Mouse (Mus musculus): ENCODE data around the gene Zfyve1. TPM values are rescaled to one million over a fixed set of nuclear protein-coding genes. Genes with fewer than 3 reads are reported as not detected.
"Not testable (repeated sequence)": the region's sequence is repeated elsewhere in the genome, so short reads cannot be mapped to it uniquely, and the experiment has no call there.

The Zfyve1 gene
- polyA plus RNA-seq, 1 experiment from 2014 or later, result 31.9 TPM

DNA sequence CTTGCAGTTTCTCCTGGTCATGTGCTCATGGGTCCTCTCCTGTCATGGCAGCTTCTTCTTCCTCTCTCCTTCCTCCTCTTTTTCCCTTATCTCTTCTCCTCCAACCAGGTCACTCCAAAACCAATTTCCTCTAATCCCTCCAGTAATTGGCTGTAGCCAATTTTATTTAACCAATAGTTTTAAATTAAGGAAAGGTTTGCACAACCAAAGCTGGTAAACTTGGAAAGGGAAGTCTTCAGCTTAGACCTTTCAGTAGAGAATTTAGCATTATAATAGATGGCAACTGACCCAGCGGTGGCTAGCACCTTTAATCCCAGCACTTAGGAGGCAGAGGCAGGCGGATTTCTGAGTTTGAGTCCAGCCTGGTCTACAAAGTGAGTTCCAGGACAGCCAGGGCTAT is 9.4 kb upstream of the Zfyve1 start:
- not testable (repeated sequence) for H3K27me3 ChIP-seq; H3K36me3 ChIP-seq; H3K4me3 ChIP-seq; H3K4me1 ChIP-seq (replicated peaks); H3K9ac ChIP-seq; ATAC-seq (ENCODE audit: low FRiP score); H3K4me2 ChIP-seq; H3K27ac ChIP-seq; H3K9me3 ChIP-seq
- WGBS, result 96% methylated on average over 2 of the region's 2 CpGs

DNA sequence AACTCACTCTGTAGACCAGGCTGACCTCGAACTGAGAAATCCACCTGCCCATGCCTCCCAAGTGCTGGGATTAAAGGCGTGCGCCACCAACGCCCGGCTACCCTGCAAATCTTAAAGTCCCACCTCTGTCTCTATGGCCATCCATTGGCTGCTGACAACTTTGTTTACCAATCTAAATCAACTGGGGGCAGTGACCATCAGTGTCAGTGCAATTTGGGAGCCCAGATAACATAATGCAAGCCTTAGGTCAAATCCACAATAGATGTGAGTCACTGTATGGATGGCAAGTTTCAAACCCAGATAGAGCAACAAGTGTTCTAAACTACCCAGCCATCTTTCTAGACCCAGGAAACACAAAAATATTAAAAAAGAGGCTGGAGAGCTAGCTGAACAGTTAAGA is 5.3 kb upstream of the Zfyve1 start:
- WGBS, result 90% methylated on average over 5 of the region's 5 CpGs
- Histone ChIP-seq H3K9ac (no peak overlapping the region), H3K4me1 (replicated peaks) (no peaks in the 10 kb centered on the region), H3K4me3 (no peak overlapping the region), H3K27me3 (no peaks in the 10 kb centered on the region), H3K9me3 (no peaks in the 10 kb centered on the region), H3K27ac (no peak overlapping the region), H3K4me2 (no peak overlapping the region), H3K36me3 (no peaks in the 10 kb centered on the region)
- ATAC-seq (ENCODE audit: low FRiP score), result no peak

DNA sequence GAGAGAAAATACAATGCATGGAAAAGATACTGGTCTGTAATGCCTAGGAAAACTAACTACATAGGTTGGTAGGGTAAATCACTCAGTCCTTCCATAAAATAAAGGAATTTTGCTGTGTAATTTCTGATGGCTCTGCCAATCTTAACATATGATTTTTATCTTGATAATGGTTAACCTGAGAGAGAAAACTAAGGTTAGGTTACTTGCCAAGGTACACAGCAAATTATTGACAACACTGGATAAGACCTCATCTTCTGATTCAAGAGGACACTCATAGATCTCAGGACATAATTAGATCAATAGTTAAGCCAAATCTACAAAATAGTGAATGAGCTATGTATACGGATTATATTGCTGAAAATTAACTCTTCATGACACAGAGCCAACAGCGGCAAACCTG is 859 bp upstream of the Zfyve1 start:
- H3K4me2 ChIP-seq, result no peak overlapping the region
- peaks cover 21% of the 10 kb centered on the region for H3K36me3 ChIP-seq
- H3K27me3 ChIP-seq, result no peaks in the 10 kb centered on the region
- H3K9ac ChIP-seq, result no peak overlapping the region
- no peak overlapping the region for H3K4me3 ChIP-seq
- H3K4me1 ChIP-seq (replicated peaks), result peaks cover 33% of the 10 kb centered on the region
- H3K27ac ChIP-seq, result no peak overlapping the region
- WGBS, result 82% methylated on average over 2 of the region's 2 CpGs
- no peaks in the 10 kb centered on the region for H3K9me3 ChIP-seq
- no peak for ATAC-seq (ENCODE audit: low FRiP score)

DNA sequence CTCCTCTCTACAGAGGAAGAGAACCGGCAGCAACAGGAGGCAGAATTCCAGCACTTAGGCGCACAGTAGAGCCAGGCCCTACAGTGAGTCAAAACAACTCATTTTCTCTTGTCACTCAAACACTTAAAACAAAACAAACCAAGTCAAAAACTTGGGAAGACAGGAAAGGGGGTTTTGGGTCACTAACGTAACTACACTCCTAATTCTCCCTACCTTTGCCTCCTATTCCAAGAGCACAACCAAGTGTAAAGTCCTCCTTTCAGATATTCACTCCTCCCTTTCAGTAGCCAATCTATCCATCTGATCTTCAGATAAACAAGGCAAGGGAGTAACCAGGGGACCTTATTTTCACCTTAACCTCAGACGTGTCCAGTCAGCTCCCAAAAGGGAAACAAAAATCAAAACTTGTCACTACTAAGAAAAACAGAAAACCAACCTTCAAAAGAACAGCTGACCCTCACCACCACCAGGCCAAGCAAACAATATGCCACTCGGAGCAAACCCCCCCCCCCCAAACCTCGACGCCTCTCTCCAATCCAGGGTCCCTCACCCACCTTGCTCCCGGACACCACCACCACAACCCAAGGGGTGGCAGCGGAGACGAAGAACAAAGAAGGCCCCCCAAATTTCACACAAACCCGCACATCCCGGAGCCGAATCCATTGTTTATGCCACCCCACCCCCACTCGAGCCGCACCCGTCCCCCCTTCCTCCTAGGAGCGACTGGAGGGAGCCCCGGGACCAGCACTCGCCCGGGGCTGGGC is 649 bp downstream of the Zfyve1 start:
- peak overlapping the region; percentile 97 for H3K27ac ChIP-seq
- ATAC-seq (ENCODE audit: low FRiP score), result no peak; the same call in none of the 2 replicates
- peak overlapping the region; percentile 92 for H3K4me3 ChIP-seq
- H3K36me3 ChIP-seq, result peaks cover 35% of the 10 kb centered on the region
- H3K4me1 ChIP-seq (replicated peaks), result peaks cover 40% of the 10 kb centered on the region
- H3K27me3 ChIP-seq, result no peaks in the 10 kb centered on the region
- peak overlapping the region; percentile 76 for H3K4me2 ChIP-seq
- peak overlapping the region; percentile 96 for H3K9ac ChIP-seq
- 5% methylated on average over 20 of the region's 20 CpGs for WGBS
- H3K9me3 ChIP-seq, result no peaks in the 10 kb centered on the region

DNA sequence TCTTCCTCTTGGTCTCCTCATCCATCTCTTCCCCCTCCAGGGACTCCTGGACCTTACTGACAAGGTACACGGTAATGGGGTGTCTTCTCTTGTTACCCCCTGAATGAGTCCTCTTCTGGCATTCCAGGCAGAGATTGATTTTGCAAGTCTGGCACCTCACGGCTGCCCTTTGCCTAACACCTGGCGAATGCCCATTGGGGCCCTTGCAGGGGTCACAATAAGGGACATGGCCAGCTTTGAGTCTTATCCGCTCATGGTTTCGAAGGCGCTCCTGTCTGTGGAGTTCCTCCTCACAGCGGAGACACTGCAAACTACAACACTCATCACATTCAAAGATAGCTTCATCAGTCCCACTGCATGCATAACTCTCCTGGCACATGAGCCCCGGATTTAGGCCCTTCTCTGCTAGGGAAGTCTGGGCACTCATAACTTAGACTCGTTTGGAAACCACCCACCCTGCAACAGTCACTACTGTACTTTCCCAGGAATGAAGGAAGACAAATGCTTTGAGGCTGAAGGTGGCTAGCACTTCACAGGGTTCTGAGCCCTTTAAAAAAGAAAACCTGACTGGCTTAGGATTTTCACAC is 2.5 kb downstream of the Zfyve1 start:
- ATAC-seq (ENCODE audit: low FRiP score), result no peak
- peaks cover 40% of the 10 kb centered on the region for H3K4me1 ChIP-seq (replicated peaks)
- 92% methylated on average over 9 of the region's 9 CpGs for WGBS

DNA sequence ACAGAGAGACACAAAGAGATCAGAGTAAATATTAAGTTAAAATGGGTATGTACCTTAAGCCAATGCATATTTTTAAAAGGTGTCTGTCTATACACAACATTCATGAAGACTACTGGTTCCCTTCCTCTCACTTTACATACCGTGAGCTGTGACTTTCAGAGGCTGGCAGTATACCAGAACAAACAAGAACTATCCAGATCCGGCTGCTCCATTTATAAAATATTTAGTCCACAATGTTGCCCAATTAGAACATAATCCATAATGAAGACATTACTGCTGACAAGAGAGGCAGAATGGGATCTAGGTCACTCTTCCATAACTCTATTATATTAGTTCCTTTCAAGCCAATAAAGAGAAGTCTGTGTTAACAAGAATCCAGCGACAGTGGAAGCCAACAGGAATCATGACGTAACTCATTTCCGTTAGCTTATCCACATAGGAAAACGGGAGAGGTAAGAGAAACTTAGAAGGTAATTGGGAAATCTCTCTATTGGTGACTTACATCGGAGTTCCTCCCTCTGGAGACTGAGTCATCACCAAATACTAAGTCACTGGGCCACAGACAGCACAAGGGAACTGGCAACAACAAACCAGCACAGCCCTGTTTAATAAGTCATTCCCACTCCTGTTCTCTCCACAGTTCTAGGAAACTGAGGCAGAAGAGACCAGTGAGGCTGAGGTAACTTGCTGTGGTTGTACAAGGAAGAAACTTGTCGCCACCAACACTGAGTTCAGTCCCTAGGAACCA is 5.1 kb downstream of the Zfyve1 start:
- no peak overlapping the region for H3K4me3 ChIP-seq
- H3K27me3 ChIP-seq, result no peaks in the 10 kb centered on the region
- no peak for ATAC-seq (ENCODE audit: low FRiP score)
- H3K9ac ChIP-seq, result no peak overlapping the region
- 95% methylated on average over 8 of the region's 8 CpGs for WGBS
- H3K9me3 ChIP-seq, result no peaks in the 10 kb centered on the region
- H3K36me3 ChIP-seq, result peaks cover 78% of the 10 kb centered on the region
- peaks cover 40% of the 10 kb centered on the region for H3K4me1 ChIP-seq (replicated peaks)
- H3K27ac ChIP-seq, result no peak overlapping the region
- H3K4me2 ChIP-seq, result no peak overlapping the region

More for the DNA sequence above, 2.5 kb downstream of the Zfyve1 start:
- no peak overlapping the region for H3K27ac ChIP-seq
- no peaks in the 10 kb centered on the region for H3K9me3 ChIP-seq
- peak overlapping the region; percentile 35; the same call in 1 of the 2 replicates for H3K9ac ChIP-seq
- peaks cover 52% of the 10 kb centered on the region for H3K36me3 ChIP-seq
- H3K4me3 ChIP-seq, result peak overlapping the region; percentile 92; the same call in 1 of the 2 replicates
- H3K27me3 ChIP-seq, result no peaks in the 10 kb centered on the region
- peak overlapping the region; percentile 76; the same call in 1 of the 2 replicates for H3K4me2 ChIP-seq

DNA sequence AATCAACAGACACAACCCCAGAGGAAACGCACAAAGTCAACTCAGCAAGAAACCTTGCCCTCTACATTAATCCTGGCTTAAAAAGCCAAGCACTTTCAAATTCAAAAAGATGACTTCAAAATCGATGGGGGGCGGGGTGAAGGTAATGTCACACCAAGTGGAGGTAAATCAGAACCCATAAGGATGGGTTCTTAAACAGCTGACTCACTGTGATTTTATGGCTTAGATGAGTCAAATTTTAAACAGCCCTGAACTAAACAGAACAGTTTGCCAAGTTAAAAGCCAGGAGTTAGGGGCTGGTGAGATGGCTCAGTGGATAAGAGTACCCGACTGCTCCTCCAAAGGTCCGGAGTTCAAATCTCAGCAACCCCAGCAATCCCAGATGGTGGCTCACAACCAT is 10.4 kb downstream of the Zfyve1 start:
- ATAC-seq (ENCODE audit: low FRiP score), result no peak
- no peak overlapping the region for H3K9ac ChIP-seq
- no peak overlapping the region for H3K4me2 ChIP-seq
- no peak overlapping the region for H3K4me3 ChIP-seq
- H3K27ac ChIP-seq, result no peak overlapping the region
- no peaks in the 10 kb centered on the region for H3K27me3 ChIP-seq
- no peaks in the 10 kb centered on the region for H3K9me3 ChIP-seq
- whole genome bisulfite sequencing, result 95% methylated on average over 5 of the region's 5 CpGs
- H3K36me3 ChIP-seq, result peaks cover 81% of the 10 kb centered on the region
- peaks cover 9% of the 10 kb centered on the region for H3K4me1 ChIP-seq (replicated peaks)

DNA sequence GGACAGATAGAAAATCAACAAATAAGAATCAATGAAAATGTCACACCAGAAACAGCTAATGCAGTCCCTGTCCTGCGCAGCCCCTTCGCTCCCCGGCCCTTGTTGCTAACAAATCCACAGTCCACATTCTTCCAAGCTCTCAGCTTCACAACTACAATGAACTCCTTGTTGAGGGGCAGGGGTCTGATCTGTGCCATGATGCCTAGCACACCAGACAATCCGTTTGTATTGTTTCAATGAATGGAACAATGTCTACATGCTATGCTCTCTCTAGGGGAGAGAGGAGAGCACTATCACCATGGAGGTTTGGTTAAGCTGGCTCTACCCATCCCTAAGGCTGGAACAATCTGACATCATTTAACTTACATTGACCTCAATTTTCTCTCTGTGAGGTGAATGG is 14.3 kb downstream of the Zfyve1 start:
- no peak for ATAC-seq (ENCODE audit: low FRiP score)
- H3K27me3 ChIP-seq, result no peaks in the 10 kb centered on the region

DNA sequence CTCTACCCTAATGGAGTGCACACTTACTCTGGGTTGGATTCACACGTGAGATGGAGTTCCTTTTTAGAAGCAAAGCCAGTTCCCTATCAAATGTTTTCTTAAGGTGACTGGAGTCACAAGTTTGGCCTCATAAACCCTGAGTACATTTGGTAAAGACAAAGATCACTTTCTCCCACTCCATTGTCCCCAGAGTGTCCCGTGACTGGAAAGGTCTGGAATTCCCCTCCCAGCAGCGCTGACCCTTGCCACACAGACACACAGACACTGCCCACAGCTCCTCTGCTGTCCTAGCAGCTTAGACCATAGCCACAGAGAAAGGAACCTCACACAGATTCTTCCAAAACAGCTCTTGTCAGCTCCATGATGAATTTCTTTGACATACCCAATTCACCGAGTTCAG is 14.9 kb downstream of the Zfyve1 start:
- Histone ChIP-seq H3K4me1 (replicated peaks) (peaks cover 30% of the 10 kb centered on the region), H3K27ac (no peak overlapping the region), H3K36me3 (peaks cover 61% of the 10 kb centered on the region), H3K9ac (no peak overlapping the region), H3K27me3 (no peaks in the 10 kb centered on the region), H3K4me3 (no peak overlapping the region), H3K9me3 (no peaks in the 10 kb centered on the region), H3K4me2 (no peak overlapping the region)
- ATAC-seq (ENCODE audit: low FRiP score), result no peak
- WGBS, result 42% methylated on average over 4 of the region's 4 CpGs

More for the DNA sequence above, 14.3 kb downstream of the Zfyve1 start:
- H3K9me3 ChIP-seq, result no peaks in the 10 kb centered on the region
- H3K4me2 ChIP-seq, result no peak overlapping the region
- H3K9ac ChIP-seq, result no peak overlapping the region
- whole genome bisulfite sequencing, result 63% methylated on average over 4 of the region's 4 CpGs
- H3K36me3 ChIP-seq, result peaks cover 61% of the 10 kb centered on the region
- no peak overlapping the region for H3K4me3 ChIP-seq
- no peak overlapping the region for H3K27ac ChIP-seq
- H3K4me1 ChIP-seq (replicated peaks), result peaks cover 30% of the 10 kb centered on the region

DNA sequence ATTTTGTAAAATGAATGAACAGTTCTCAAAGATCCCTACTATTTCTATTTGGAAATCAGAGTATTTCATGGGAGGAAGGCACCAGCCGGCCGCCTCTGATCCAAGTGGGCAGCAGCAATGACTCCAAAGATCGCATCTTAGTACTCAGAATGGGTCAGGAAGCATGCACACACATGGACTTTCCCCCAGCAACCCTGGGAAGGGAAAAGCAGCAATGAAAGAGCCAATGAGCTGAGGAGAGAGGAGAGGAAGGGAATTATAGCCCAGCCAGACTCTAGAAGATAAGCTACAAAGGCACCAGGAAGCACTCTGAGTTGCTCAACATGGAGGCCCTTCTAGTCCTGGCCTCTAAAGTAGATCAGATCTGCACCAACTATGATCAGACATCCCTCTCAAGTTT is 16.7 kb downstream of the Zfyve1 start:
- no peak overlapping the region for H3K27ac ChIP-seq
- H3K4me2 ChIP-seq, result no peak overlapping the region
- no peak overlapping the region for H3K4me3 ChIP-seq
- no peak for ATAC-seq (ENCODE audit: low FRiP score)
- H3K4me1 ChIP-seq (replicated peaks), result peaks cover 30% of the 10 kb centered on the region
- no peak overlapping the region for H3K9ac ChIP-seq
- 95% methylated on average over 3 of the region's 3 CpGs for WGBS
- peaks cover 59% of the 10 kb centered on the region for H3K36me3 ChIP-seq
- no peaks in the 10 kb centered on the region for H3K27me3 ChIP-seq
- no peaks in the 10 kb centered on the region for H3K9me3 ChIP-seq

DNA sequence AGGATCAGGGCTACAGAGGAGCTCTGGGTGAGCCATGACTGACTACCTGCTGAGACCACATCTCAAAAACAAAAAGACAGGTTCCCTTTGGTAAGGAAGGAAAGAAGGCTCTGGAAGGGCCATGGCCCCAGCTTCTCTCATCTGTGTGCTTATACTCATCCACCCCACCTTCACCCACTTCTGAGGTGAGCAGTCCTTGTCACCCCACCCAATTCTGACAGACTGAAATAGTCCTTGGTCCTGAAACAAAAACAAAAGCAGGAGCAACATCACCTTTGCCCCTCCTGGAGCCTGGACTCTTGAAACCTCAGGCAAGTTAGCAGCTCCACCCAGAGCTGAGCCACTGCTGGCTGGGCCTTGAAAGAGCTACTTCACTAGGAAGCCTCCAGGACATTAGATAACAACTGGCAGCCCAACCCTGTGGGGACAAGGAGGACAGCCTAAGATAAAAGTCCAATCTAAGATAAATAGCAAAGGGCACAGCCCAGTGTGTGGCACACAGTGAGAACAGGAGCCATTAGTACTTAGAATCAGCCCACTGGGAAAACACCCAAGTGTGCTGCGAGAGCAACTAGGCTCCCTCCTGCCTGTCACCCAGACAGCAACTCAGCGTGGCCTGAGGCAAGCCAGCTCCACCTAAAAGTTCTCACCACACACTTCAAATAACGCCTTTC is 18.0 kb downstream of the Zfyve1 start:
- Histone ChIP-seq H3K27me3 (no peaks in the 10 kb centered on the region), H3K4me3 (no peak overlapping the region), H3K9me3 (no peaks in the 10 kb centered on the region), H3K36me3 (peaks cover 63% of the 10 kb centered on the region), H3K27ac (0 out of 2 replicates have a peak overlapping the region, but pooled peaks have one; percentile 35), H3K4me2 (no peak overlapping the region), H3K4me1 (replicated peaks) (peaks cover 30% of the 10 kb centered on the region), H3K9ac (no peak overlapping the region)
- 36% methylated on average over 3 of the region's 3 CpGs for WGBS
- ATAC-seq (ENCODE audit: low FRiP score), result no peak

DNA sequence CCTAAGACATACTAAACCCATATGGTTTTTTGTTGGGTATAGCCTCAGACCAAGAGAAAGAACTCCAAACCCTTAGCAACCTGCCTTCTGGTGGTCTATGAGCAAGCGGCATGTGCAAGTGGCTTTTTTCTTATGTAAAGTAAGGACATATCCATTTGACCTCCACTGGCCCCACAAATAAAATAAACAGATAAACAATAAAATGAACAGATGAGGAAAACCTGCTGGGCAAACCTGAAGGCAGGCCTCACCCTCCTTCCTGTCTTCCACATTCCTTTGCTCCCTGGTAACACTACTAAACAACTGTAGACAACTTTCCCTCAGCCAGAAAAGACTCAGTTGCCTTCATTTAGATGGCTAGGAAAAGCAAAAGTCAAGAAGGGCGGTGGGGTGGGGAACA is 18.7 kb downstream of the Zfyve1 start:
- no peak for ATAC-seq (ENCODE audit: low FRiP score)
- Histone ChIP-seq H3K36me3 (peaks cover 64% of the 10 kb centered on the region), H3K9me3 (no peaks in the 10 kb centered on the region), H3K27ac (no peak overlapping the region), H3K4me1 (replicated peaks) (peaks cover 30% of the 10 kb centered on the region), H3K4me2 (no peak overlapping the region), H3K9ac (no peak overlapping the region), H3K27me3 (no peaks in the 10 kb centered on the region), H3K4me3 (no peak overlapping the region)
- 79% methylated on average over 2 of the region's 2 CpGs for WGBS

All from hindbrain, embryonic 13.5 days (tissue).